Mouse (Mus musculus): ENCODE results near the gene Gnai2. TPM values are rescaled to one million over a fixed set of nuclear protein-coding genes. Genes with fewer than 3 reads are reported as not detected.

Gene Gnai2
- polyA plus RNA-seq, 1 experiment from 2014 or later: 423 TPM

DNA sequence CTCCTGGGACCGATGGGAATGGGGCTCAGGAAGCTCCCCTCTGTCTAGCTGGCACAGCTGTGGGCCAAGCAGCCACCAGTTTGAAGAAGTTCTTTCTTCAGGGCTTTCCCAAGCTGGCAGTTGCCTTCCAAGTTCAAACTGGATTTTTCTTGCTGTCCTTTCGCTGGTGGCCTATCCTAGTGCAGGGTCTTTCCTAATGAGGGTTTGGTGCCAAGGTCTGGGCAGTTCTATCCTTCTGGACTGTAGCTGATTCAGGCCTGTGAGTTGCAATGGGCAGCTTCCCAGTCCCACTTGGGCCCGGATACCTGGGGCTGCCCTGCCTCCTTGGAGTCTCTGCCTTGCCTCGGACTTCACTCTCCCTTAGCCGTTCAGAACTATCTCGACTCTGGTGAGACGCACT is 15.1 kb upstream of the Gnai2 start:
- H3K4me3 ChIP-seq (ENCODE audit: low read depth, low read length): no peak overlapping the region
- no peak overlapping the region for H3K4me2 ChIP-seq (ENCODE audit: low read length)
- peak overlapping the region; percentile 74 for H3K27ac ChIP-seq (ENCODE audit: low read depth, low read length)
- no peak overlapping the region for H3K9ac ChIP-seq (ENCODE audit: low read length)
- no peaks in the 10 kb centered on the region for H3K9me3 ChIP-seq (replicated peaks; ENCODE audit: control insufficient read depth, low read length)
- H3K27me3 ChIP-seq (replicated peaks; ENCODE audit: control insufficient read depth, insufficient read depth, low read length): no peaks in the 10 kb centered on the region
- H3K36me3 ChIP-seq (ENCODE audit: control insufficient read depth, insufficient read depth, low read length): no peaks in the 10 kb centered on the region
- no peak for DNase-seq (ENCODE audit: low spot score)
- H3K4me1 ChIP-seq (ENCODE audit: control insufficient read depth, insufficient read depth, low read length): peaks cover 23% of the 10 kb centered on the region
- no peak for ATAC-seq
- WGBS: 53% methylated on average over 7 of the region's 7 CpGs

DNA sequence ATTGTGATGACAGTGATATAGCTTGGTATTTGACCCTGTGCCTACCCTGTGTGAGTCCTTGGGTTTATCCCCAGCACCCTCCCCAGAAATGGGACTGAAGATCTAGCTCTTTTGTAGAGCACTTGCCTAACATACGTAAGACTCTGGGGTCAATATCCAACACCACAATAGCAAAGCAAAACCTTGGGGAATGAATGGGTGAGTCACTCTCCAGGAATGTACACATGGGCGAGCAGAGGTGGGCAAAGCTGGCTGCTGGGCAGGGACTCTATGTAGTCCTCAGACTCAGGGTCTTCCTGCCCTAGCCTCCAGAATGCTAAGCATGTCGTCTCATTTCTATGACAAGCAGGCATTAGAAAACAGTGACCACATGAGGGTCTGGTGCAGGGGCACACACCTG is 13.6 kb upstream of the Gnai2 start:
- ATAC-seq (no peak), DNase-seq (ENCODE audit: low spot score) (no peak)
- no peak overlapping the region for H3K4me2 ChIP-seq (ENCODE audit: low read length)
- no peak overlapping the region for H3K4me3 ChIP-seq (ENCODE audit: low read depth, low read length)
- peaks cover 28% of the 10 kb centered on the region for H3K4me1 ChIP-seq (ENCODE audit: control insufficient read depth, insufficient read depth, low read length)
- H3K27me3 ChIP-seq (replicated peaks; ENCODE audit: control insufficient read depth, insufficient read depth, low read length): 0 out of 2 replicates have a peak, but pooled peaks cover 2% of the 10 kb centered on the region
- no peaks in the 10 kb centered on the region for H3K9me3 ChIP-seq (replicated peaks; ENCODE audit: control insufficient read depth, low read length)
- H3K36me3 ChIP-seq (ENCODE audit: control insufficient read depth, insufficient read depth, low read length): no peaks in the 10 kb centered on the region
- WGBS: 72% methylated on average over 3 of the region's 3 CpGs
- no peak overlapping the region for H3K27ac ChIP-seq (ENCODE audit: low read depth, low read length)
- H3K9ac ChIP-seq (ENCODE audit: low read length): no peak overlapping the region

DNA sequence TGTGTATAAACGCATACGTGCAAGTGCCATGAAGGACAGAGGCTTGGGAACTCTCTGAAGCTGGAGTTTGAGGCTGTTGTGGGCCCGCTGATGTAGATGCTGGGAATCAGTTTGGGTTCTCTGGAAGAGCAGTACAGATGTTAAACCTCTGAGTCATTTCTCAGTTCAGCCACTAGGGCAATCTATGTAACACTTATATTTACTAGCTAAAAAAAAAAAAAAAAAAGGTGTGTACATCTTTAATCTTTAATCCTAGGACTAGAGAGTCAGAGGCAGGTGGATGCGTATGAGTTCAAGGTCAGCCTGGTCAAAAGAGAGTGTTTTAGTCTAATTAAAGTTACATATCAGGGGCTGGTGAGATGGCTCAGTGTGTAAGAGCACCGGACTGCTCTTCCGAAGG is 11.8 kb upstream of the Gnai2 start:
- H3K27me3 ChIP-seq (replicated peaks; ENCODE audit: control insufficient read depth, insufficient read depth, low read length): 0 out of 2 replicates have a peak, but pooled peaks cover 2% of the 10 kb centered on the region
- no peak overlapping the region for H3K27ac ChIP-seq (ENCODE audit: low read depth, low read length)
- no peak overlapping the region for H3K4me3 ChIP-seq (ENCODE audit: low read depth, low read length)
- ATAC-seq (no peak), DNase-seq (ENCODE audit: low spot score) (no peak)
- WGBS: 81% methylated on average over 6 of the region's 6 CpGs
- no peak overlapping the region for H3K4me2 ChIP-seq (ENCODE audit: low read length)
- H3K36me3 ChIP-seq (ENCODE audit: control insufficient read depth, insufficient read depth, low read length): no peaks in the 10 kb centered on the region
- H3K4me1 ChIP-seq (ENCODE audit: control insufficient read depth, insufficient read depth, low read length): peaks cover 28% of the 10 kb centered on the region
- no peaks in the 10 kb centered on the region for H3K9me3 ChIP-seq (replicated peaks; ENCODE audit: control insufficient read depth, low read length)
- H3K9ac ChIP-seq (ENCODE audit: low read length): no peak overlapping the region

DNA sequence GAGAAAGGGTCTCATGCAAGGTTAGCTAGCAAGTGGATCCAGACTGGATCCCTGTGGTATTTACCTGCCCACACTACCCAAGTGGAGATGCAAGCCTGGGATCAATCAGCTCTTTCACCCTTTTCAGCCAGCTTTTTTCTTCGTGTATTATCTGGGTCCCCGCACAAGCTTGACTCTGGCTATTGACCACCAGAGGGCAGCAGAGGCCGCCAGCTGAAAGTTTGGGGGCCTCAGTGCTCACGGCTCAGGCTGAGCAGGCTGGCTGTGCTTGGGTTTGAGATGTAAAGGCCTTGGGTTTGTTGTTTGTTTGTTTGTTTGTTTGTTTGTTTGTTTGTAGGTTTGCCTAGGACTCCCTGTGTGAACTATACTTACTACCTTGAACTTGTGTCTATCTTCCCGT is 10.4 kb upstream of the Gnai2 start:
- no peak overlapping the region for H3K9ac ChIP-seq (ENCODE audit: low read length)
- whole genome bisulfite sequencing: 12% methylated on average over 5 of the region's 5 CpGs
- DNase-seq (ENCODE audit: low spot score) (peak; percentile 91), ATAC-seq (peak; percentile 81)
- no peaks in the 10 kb centered on the region for H3K36me3 ChIP-seq (ENCODE audit: control insufficient read depth, insufficient read depth, low read length)
- peaks cover 16% of the 10 kb centered on the region for H3K4me1 ChIP-seq (ENCODE audit: control insufficient read depth, insufficient read depth, low read length)
- no peak overlapping the region for H3K4me2 ChIP-seq (ENCODE audit: low read length)
- no peaks in the 10 kb centered on the region for H3K9me3 ChIP-seq (replicated peaks; ENCODE audit: control insufficient read depth, low read length)
- no peak overlapping the region for H3K4me3 ChIP-seq (ENCODE audit: low read depth, low read length)
- no peak overlapping the region for H3K27ac ChIP-seq (ENCODE audit: low read depth, low read length)
- H3K27me3 ChIP-seq (replicated peaks; ENCODE audit: control insufficient read depth, insufficient read depth, low read length): 0 out of 2 replicates have a peak, but pooled peaks cover 2% of the 10 kb centered on the region

DNA sequence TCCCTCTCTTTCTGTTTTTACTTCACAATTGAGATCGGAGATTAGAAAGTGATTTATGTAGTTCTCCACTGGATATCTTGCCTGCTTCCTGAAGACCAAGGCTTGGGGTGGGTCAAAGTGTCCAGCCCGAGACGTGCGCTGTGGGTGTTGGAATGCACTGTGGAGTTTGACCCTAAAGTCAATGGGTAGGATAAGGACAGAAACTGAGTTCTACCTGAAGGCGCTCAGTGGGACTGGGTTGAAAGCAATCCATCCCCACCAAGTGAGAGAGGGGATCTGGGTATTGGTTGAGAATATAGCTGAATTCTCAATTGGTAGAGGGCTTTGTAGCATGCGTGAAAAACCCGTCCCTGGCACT is 10.0 kb upstream of the Gnai2 start:
- DNase-seq (ENCODE audit: low spot score): no peak
- H3K9me3 ChIP-seq (replicated peaks; ENCODE audit: control insufficient read depth, low read length): no peaks in the 10 kb centered on the region
- peaks cover 12% of the 10 kb centered on the region; the same call in 1 of the 2 replicates for H3K4me1 ChIP-seq (ENCODE audit: control insufficient read depth, insufficient read depth, low read length)
- no peak for ATAC-seq
- no peak overlapping the region for H3K27ac ChIP-seq (ENCODE audit: low read depth, low read length)
- H3K9ac ChIP-seq (ENCODE audit: low read length): peak overlapping the region; percentile 64; the same call in 1 of the 2 replicates
- H3K4me3 ChIP-seq (ENCODE audit: low read depth, low read length): no peak overlapping the region
- H3K36me3 ChIP-seq (ENCODE audit: control insufficient read depth, insufficient read depth, low read length): no peaks in the 10 kb centered on the region
- H3K4me2 ChIP-seq (ENCODE audit: low read length): 0 out of 2 replicates have a peak overlapping the region, but pooled peaks have one; percentile 63
- 0 out of 2 replicates have a peak, but pooled peaks cover 2% of the 10 kb centered on the region for H3K27me3 ChIP-seq (replicated peaks; ENCODE audit: control insufficient read depth, insufficient read depth, low read length)
- WGBS: 64% methylated on average over 7 of the region's 7 CpGs

DNA sequence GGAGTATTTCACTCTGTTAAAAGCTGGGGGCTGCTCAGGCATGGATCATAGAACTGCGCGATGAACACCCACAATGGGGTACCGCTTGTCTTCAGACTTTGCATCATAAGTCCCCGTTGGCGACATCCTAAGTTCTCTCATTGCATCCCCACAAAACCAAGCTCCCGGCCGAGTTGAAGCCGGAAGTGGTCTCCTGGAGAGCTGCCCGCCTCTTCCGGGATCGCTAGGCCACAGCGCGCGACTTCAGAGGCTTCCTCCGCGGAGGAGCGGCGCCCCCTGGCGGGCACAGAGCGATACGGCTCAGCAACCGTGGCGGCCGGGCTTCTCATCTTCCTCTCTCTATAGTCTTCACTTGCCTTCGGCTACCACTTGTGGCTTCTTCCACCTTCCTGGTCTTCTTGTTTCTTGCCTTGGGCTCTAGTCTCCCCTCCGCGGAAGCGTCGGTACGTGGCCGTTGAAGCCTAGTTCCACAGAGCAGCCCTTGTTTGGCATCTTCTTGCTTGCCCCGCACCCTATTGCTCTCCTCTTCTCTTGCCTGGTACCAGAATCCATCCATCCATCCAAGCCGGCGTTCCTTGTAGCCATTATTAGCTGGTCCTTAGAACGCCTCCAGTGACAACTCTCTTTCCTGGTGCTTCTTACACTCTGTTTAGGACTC is 9.5 kb upstream of the Gnai2 start:
- ATAC-seq: peak; percentile 84
- H3K27me3 ChIP-seq (replicated peaks; ENCODE audit: control insufficient read depth, insufficient read depth, low read length): 0 out of 2 replicates have a peak, but pooled peaks cover 2% of the 10 kb centered on the region
- WGBS: 5% methylated on average over 35 of the region's 35 CpGs

DNA sequence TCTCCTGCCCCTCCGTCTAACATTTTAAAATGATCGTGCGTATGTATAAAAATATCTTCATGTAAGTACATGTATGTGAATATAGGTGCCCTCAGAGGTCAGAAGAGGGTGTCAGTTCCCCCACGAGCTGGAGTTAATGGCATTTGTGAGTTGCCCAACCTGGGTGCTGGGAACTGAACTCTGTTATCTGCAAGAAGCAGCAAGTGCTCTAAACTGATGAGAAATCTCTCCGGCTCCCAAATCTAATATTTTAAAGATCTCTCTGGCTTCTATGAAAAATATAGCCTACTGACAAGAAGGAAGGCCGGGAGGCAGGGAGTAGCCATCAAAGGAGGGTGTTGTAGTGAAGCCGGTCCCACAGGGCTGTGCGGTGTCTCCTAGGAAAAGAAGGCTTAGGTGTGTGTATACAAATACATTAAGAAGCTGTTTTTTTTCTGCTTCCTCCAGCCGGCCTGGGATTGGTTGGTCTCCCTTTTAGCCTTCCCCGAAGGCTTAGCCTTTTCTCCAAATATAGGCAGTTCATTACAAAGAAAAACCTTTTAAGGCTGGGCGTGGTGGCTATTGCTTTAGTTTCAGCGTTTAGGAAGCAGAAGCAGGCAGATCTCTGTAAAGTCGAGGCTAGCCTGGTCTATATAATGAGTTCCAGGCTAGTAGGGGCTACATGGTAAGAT is 8.5 kb upstream of the Gnai2 start:
- Histone ChIP-seq H3K36me3 (ENCODE audit: control insufficient read depth, insufficient read depth, low read length) (no peaks in the 10 kb centered on the region), H3K27ac (ENCODE audit: low read depth, low read length) (no peak overlapping the region), H3K4me2 (ENCODE audit: low read length) (no peak overlapping the region), H3K9ac (ENCODE audit: low read length) (no peak overlapping the region), H3K4me1 (ENCODE audit: control insufficient read depth, insufficient read depth, low read length) (peaks cover 5% of the 10 kb centered on the region; the same call in 1 of the 2 replicates), H3K4me3 (ENCODE audit: low read depth, low read length) (no peak overlapping the region), H3K27me3 (replicated peaks; ENCODE audit: control insufficient read depth, insufficient read depth, low read length) (0 out of 2 replicates have a peak, but pooled peaks cover 2% of the 10 kb centered on the region), H3K9me3 (replicated peaks; ENCODE audit: control insufficient read depth, low read length) (no peaks in the 10 kb centered on the region)
- DNase-seq (ENCODE audit: low spot score) (no peak), ATAC-seq (no peak)
- WGBS: 94% methylated on average over 13 of the region's 13 CpGs

More for the DNA sequence above, 9.5 kb upstream of the Gnai2 start:
- Histone ChIP-seq H3K27ac (ENCODE audit: low read depth, low read length) (peak overlapping the region; percentile 61; the same call in 1 of the 2 replicates), H3K4me1 (ENCODE audit: control insufficient read depth, insufficient read depth, low read length) (peaks cover 7% of the 10 kb centered on the region; the same call in 1 of the 2 replicates), H3K36me3 (ENCODE audit: control insufficient read depth, insufficient read depth, low read length) (no peaks in the 10 kb centered on the region), H3K9ac (ENCODE audit: low read length) (peak overlapping the region; percentile 64), H3K4me3 (ENCODE audit: low read depth, low read length) (peak overlapping the region; percentile 31), H3K4me2 (ENCODE audit: low read length) (peak overlapping the region; percentile 63), H3K9me3 (replicated peaks; ENCODE audit: control insufficient read depth, low read length) (no peaks in the 10 kb centered on the region)
- peak; percentile 95 for DNase-seq (ENCODE audit: low spot score)

DNA sequence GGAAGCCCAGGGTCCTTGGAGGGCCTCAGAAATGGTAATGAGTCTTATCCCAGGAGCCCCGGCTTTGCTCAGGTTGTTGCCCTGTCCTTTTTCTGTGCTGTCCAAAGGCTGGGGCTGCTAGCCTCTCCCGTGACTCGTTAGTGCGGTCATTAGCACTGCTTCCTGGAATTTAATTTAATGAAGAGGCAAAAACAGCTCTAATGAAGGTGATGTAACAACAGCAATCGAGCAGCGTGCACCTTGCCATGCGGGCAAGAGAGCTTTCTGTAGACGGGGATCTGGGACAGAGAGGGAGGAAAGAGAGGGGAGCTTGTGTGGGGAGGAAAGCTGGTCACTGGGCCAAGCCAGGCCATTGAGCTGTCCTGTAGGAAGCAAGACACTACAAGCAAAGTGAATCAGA is 6.5 kb upstream of the Gnai2 start:
- Histone ChIP-seq H3K27ac (ENCODE audit: low read depth, low read length) (no peak overlapping the region), H3K36me3 (ENCODE audit: control insufficient read depth, insufficient read depth, low read length) (no peaks in the 10 kb centered on the region), H3K4me1 (ENCODE audit: control insufficient read depth, insufficient read depth, low read length) (peaks cover 16% of the 10 kb centered on the region), H3K9me3 (replicated peaks; ENCODE audit: control insufficient read depth, low read length) (no peaks in the 10 kb centered on the region), H3K27me3 (replicated peaks; ENCODE audit: control insufficient read depth, insufficient read depth, low read length) (0 out of 2 replicates have a peak, but pooled peaks cover 2% of the 10 kb centered on the region), H3K4me2 (ENCODE audit: low read length) (no peak overlapping the region), H3K9ac (ENCODE audit: low read length) (0 out of 2 replicates have a peak overlapping the region, but pooled peaks have one; percentile 1), H3K4me3 (ENCODE audit: low read depth, low read length) (no peak overlapping the region)
- no peak for DNase-seq (ENCODE audit: low spot score)
- 11% methylated on average over 8 of the region's 8 CpGs for WGBS
- ATAC-seq: no peak
